Mouse (Mus musculus) adrenal gland, postnatal 4 days (tissue): Measurements from ENCODE around the gene Copg1. TPM values are rescaled to one million over a fixed set of nuclear protein-coding genes. Genes with fewer than 3 reads are reported as not detected.

ENCODE experiments used
- DNase-seq, 2 experiments: peaks; one replicate each; pipeline ENCODE4 v3.0.0; 2021 to 2022; ENCODE audit warnings: low spot score in 2 of 2, mixed read lengths in 2 of 2
- long read RNA-seq, 2 experiments: library from polyadenylated mRNA; stranded (forward); transcript quantifications; one replicate each; pipeline ENCODE4 v2.0.0; 2021
- total RNA-seq, 2 experiments: library from RNA; stranded (reverse); gene quantifications; 2 replicates each; pipeline ENCODE4 v1.2.3; 2021

Copg1 gene
- total RNA-seq: 100 to 1,000 TPM; 132 to 136 TPM
- long read RNA-seq, experiment 1, full-length matches to known transcripts: 100 of 140 reads
- long read RNA-seq, experiment 1, partial matches to known transcripts: 32 of 140 reads
- long read RNA-seq, experiment 1, other reads (novel, unspliced or antisense): 8 of 140 reads
- long read RNA-seq, experiment 2, full-length matches to known transcripts: 226 of 367 reads
- long read RNA-seq, experiment 2, partial matches to known transcripts: 117 of 367 reads
- long read RNA-seq, experiment 2, other reads (novel, unspliced or antisense): 24 of 367 reads

GRCm38 (mm10) chr6:87887594-87888233 lies at the start of gene Copg1:
Gene Copg1, plus strand, starts transcription at chr6:87887814.
- peak; percentile 99 to 100 for DNase-seq

- peak; percentile 81 to 87 for DNase-seq
Observed at GRCm38 (mm10) chr6:87838551-87839197, 48.9 kb upstream of the Copg1 start, which contains the start of gene Isy1. Gene Isy1, minus strand, starts transcription at chr6:87838798.

GRCm38 (mm10) chr6:87839797-87840341 lies 47.7 kb upstream of the Copg1 start:
- DNase-seq: no peak

GRCm38 (mm10) chr6:87841635-87842034 lies 46.0 kb upstream of the Copg1 start:
- no peak for DNase-seq

DNA sequence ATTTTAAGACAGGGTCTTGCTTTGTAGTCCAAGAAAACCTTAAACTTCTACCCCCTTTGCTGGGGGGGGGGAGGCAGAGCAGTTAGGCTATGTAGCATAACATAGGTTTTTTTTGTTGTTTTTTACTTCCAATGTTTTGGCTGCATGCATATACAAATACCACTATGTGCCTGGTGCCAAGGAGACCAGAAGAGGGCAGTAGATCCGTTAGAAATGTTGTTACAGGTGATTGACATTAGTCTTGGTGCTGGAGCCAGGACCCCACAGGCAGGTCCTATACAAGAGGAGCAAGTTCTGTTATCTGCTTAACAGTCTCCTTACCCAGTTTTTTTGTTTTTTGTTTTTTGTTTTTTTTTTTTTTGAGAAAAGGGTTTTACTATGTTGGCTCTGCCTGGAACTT lies 45.4 kb upstream of the Copg1 start:
- no peak for DNase-seq

- DNase-seq: no peak
Observed at GRCm38 (mm10) chr6:87845031-87845695, 42.5 kb upstream of the Copg1 start.

DNA sequence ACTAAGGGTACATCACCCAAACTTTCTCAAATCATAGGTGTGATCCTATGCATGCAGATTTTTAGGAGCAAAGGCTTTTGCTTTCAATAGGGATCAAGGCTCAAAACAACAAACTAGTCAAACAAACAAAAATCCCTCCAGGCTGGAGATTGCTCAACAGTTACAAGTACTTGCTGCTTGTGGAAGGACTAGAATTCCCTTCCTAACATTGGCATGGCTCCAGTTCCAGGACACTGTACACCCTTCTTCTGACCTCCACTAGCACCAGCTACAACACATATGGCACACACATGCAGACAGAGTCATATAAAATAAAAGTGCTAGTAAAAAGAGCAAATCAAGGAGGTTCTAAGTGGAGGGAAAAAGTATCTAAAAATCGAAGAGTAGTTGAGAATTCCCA lies 40.8 kb upstream of the Copg1 start:
- DNase-seq: no peak

DNA sequence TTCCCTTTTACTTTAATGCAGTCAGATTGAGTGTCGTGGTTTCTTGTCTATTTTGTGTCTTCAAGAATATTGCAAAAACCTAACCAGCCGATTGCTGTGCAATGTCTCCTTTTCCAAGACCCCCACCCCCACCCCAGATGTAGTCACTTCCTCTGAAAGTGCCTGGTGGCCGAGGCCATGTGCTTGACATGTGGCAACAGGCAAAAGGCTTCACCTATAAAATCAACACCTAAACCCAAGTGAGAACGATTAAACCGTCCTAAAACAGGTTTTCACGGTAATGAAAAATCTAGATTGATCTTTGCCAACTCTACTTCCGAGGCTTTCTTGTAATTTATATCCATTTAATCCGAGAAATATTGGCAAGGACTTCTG lies 37.8 kb upstream of the Copg1 start:
- DNase-seq: no peak

GRCm38 (mm10) chr6:87850155-87850899 lies 37.3 kb upstream of the Copg1 start:
- DNase-seq: peak in 1 of 2 experiments; percentile 27

DNA sequence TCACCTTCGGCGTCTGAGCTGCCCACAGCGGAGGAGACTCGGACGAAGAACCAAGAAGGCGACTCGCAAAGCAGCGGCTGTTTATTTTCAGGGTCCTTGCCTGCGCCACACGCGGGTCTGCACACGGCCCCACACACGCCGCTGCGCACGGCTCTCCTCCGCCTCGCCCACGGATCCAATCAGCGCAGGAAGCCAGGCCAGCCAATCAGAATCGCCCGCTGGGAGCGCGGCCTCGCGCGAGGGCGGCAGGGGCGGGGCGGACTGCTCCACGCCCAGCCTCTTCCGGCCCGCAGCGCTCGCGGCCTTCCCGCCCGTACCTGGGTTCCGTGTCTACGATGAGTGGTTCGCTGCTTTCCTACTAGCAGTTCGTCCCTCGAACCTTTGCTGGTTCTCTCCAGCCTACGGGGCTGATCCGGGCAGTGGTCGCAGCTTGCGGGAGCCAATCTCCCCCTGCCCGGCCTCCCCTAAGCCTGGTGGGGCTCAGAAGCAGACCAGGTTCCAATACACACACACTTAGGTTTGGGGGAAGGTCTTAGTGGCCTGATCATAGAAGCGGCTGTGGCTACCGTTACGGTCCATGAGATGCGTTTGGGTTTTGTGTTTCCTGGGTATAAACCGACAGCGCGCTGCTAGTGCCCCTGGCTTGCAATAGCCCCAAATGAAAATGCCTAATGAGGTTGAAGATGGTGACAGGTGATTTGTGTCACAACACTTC lies 36.6 kb upstream of the Copg1 start, which contains the start of gene Cnbp:
Gene Cnbp, minus strand, starts transcription at position 207 of the 715 bp plus-strand sequence.
- peak; percentile 93 to 94 for DNase-seq

- no peak for DNase-seq
Observed at GRCm38 (mm10) chr6:87851871-87852270, 35.7 kb upstream of the Copg1 start.

DNA sequence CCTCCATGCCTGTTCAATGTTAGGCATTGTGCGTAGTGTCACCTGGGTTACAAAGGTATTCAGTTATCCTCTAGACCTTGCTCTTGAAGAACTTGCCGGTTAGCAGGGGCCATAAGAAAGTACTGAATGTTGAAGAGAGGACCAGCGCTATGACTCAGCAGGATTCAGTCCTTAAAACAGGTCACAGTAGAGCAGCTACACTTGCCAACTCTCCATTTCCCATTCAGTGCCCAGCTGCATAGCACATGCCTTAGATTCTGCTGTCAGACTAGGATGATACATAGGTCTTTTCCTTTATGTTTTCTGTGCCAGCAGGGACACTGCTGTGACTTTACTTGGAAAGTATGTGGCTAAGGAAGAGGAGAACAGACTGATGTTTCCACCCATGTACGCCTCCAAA lies 34.2 kb upstream of the Copg1 start:
- DNase-seq: no peak

GRCm38 (mm10) chr6:87857071-87857470 lies 30.5 kb upstream of the Copg1 start:
- no peak for DNase-seq

DNA sequence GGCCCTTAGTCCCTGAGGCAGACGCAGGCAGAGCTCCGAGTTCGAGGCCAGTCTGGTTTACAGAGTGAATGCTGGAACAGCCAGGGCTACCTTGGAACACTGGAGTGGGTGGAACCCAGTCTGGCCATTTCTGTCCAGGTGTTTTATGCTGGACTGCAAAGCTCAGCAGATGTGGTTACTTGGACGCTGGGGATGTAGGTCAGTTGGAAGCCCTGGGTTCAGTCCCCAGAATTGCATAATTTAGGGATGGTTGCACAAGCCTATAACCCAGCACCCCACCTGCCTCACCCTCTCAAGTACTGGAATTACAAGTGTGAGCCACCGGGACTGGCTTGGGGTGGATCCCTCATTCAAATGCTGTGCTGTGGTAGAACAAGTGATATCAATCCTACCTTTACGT lies 21.4 kb upstream of the Copg1 start:
- DNase-seq: no peak

- no peak for DNase-seq
Observed at GRCm38 (mm10) chr6:87867256-87867655, 20.4 kb upstream of the Copg1 start.

- DNase-seq: peak; percentile 46 to 48
Observed at GRCm38 (mm10) chr6:87868871-87869506, 18.6 kb upstream of the Copg1 start.

- no peak for DNase-seq
Observed at GRCm38 (mm10) chr6:87870440-87870839, 17.2 kb upstream of the Copg1 start.

- DNase-seq: no peak
Observed at GRCm38 (mm10) chr6:87871240-87871639, 16.4 kb upstream of the Copg1 start.

- DNase-seq: no peak
Observed at GRCm38 (mm10) chr6:87873104-87873503, 14.5 kb upstream of the Copg1 start.

DNA sequence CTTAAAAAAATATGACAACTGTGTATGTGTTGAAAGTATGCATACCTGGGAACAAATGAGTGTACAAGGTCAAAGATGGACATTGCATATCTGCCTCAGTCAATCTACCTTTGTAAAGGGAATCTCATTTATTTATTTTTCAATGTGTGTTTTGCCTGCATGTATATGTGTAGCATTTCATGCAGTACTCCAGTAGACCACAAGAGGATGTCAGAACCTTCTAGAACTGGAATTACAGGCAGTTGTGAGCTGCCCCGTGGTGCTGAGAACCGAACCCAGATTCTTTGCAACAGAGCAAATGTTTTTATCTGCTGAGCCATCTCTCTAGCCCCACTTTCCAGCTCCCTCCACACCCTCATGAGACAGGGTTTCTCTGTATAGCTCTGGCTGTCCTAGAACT lies 13.7 kb upstream of the Copg1 start:
- DNase-seq: no peak
